In the genomic region with DNA sequence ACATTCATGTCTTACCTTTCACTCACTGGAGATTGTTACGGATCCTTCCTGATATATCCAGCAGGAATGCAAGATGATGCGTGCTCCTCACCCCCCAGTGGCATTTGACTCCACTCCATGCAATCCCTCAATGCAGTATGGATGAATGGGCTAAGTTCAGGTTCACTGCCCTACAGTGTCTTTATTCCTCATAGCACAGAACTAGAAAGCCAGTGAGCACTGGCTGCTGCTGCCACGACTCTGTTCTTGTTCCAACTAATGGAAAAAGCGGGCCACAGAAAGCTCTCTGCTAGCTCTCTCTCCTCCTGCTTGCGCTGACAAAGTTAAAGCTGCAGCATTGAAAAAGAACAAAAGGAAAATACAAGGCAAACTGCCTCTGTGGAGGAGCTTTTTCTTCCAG, we compare ENCODE assay signal across 20 mouse cellular contexts.
A peak's percentile ranks its signal among the peaks of the same experiment; 100 is the strongest.
DNase-seq lines count a peak whose midpoint lies in the region; ATAC-seq lines count a peak whose summit lies in the region.
"Had no signal": no experiment of that assay in that cellular context is flagged by ENCODE, and none has a peak within 500 bp of the region (broad histone marks: within the 10 kb centered on the region; RNA-seq: fewer than 3 reads in every experiment).

No protein-coding gene starts in this region.

- H3K9me3 ChIP-seq in forebrain, embryonic 14.5 days (replicated peaks; ENCODE audit: control insufficient read depth, low read length) = no peaks in the 10 kb centered on the region
- no peaks in the 10 kb centered on the region for H3K9me3 ChIP-seq in forebrain, embryonic 16.5 days (ENCODE audit: control insufficient read depth, low read length)
- no peaks in the 10 kb centered on the region for H3K9me3 ChIP-seq in kidney, embryonic 15.5 days (replicated peaks)
- no peaks in the 10 kb centered on the region for H3K9me3 ChIP-seq in midbrain, embryonic 15.5 days
- H3K9me3 ChIP-seq in midbrain, embryonic 11.5 days (ENCODE audit: control insufficient read depth, low read length) = no peaks in the 10 kb centered on the region
- H3K9me3 ChIP-seq: embryonic facial prominence, embryonic 12.5 days; heart, embryonic 10.5 days had no signal

- H3K4me3 ChIP-seq in forebrain, embryonic 14.5 days (ENCODE audit: low read depth, low read length) = no peak overlapping the region
- no peak overlapping the region for H3K4me3 ChIP-seq in forebrain, embryonic 16.5 days (replicated peaks; ENCODE audit: low read length)
- no peak overlapping the region for H3K4me3 ChIP-seq in kidney, embryonic 15.5 days (replicated peaks)
- no peak overlapping the region for H3K4me3 ChIP-seq in midbrain, embryonic 15.5 days
- no peak overlapping the region for H3K4me3 ChIP-seq in midbrain, embryonic 11.5 days (ENCODE audit: low read depth, low read length)
- H3K4me3 ChIP-seq: embryonic facial prominence, embryonic 12.5 days; heart, embryonic 10.5 days had no signal

- WGBS in forebrain, embryonic 14.5 days = 68% methylated on average over 5 of the region's 5 CpGs
- WGBS in forebrain, embryonic 16.5 days = 46% methylated on average over 5 of the region's 5 CpGs
- 61% methylated on average over 5 of the region's 5 CpGs for WGBS in kidney, embryonic 15.5 days
- WGBS in midbrain, embryonic 15.5 days = 42% methylated on average over 5 of the region's 5 CpGs
- WGBS in midbrain, embryonic 11.5 days = 50% methylated on average over 5 of the region's 5 CpGs

- no peaks in the 10 kb centered on the region for H3K36me3 ChIP-seq in forebrain, embryonic 14.5 days (ENCODE audit: control insufficient read depth, insufficient read depth, low read length)
- H3K36me3 ChIP-seq in forebrain, embryonic 16.5 days (ENCODE audit: control insufficient read depth, insufficient read depth) = no peaks in the 10 kb centered on the region
- H3K36me3 ChIP-seq in kidney, embryonic 15.5 days = no peaks in the 10 kb centered on the region
- no peaks in the 10 kb centered on the region for H3K36me3 ChIP-seq in midbrain, embryonic 15.5 days (replicated peaks)
- no peaks in the 10 kb centered on the region for H3K36me3 ChIP-seq in midbrain, embryonic 11.5 days (ENCODE audit: control insufficient read depth, insufficient read depth, low read length)
- H3K36me3 ChIP-seq: embryonic facial prominence, embryonic 12.5 days; heart, embryonic 10.5 days had no signal

- no peak overlapping the region for H3K9ac ChIP-seq in forebrain, embryonic 14.5 days (ENCODE audit: low read length)
- no peak overlapping the region for H3K9ac ChIP-seq in forebrain, embryonic 16.5 days (replicated peaks; ENCODE audit: low read depth, low read length)
- H3K9ac ChIP-seq in kidney, embryonic 15.5 days = no peak overlapping the region
- H3K9ac ChIP-seq in midbrain, embryonic 15.5 days = no peak overlapping the region
- H3K9ac ChIP-seq in midbrain, embryonic 11.5 days (ENCODE audit: low read length) = no peak overlapping the region
- H3K9ac ChIP-seq: embryonic facial prominence, embryonic 12.5 days; forebrain, postnatal 0 days; hindbrain, embryonic 14.5 days had no signal

- no peak overlapping the region for H3K27ac ChIP-seq in forebrain, embryonic 14.5 days (ENCODE audit: low read depth, low read length)
- no peak overlapping the region for H3K27ac ChIP-seq in forebrain, embryonic 16.5 days (ENCODE audit: low read length)
- no peak overlapping the region for H3K27ac ChIP-seq in kidney, embryonic 15.5 days
- H3K27ac ChIP-seq in midbrain, embryonic 15.5 days = no peak overlapping the region
- no peak overlapping the region for H3K27ac ChIP-seq in midbrain, embryonic 11.5 days (ENCODE audit: low read depth, low read length)
- H3K27ac ChIP-seq: embryonic facial prominence, embryonic 12.5 days; heart, embryonic 10.5 days; hindbrain, embryonic 14.5 days had no signal

- H3K4me2 ChIP-seq in forebrain, embryonic 14.5 days (ENCODE audit: low read length) = no peak overlapping the region
- H3K4me2 ChIP-seq in forebrain, embryonic 16.5 days (ENCODE audit: low read length) = no peak overlapping the region
- no peak overlapping the region for H3K4me2 ChIP-seq in kidney, embryonic 15.5 days
- no peak overlapping the region for H3K4me2 ChIP-seq in midbrain, embryonic 15.5 days
- no peak overlapping the region for H3K4me2 ChIP-seq in midbrain, embryonic 11.5 days
- H3K4me2 ChIP-seq: embryonic facial prominence, embryonic 12.5 days; hindbrain, embryonic 14.5 days had no signal

- ATAC-seq in forebrain, embryonic 14.5 days = no peak
- ATAC-seq in forebrain, embryonic 16.5 days = no peak
- peak; percentile 56; the same call in 1 of the 2 replicates for ATAC-seq in kidney, embryonic 15.5 days (replicated peaks; ENCODE audit: low FRiP score)
- ATAC-seq in midbrain, embryonic 15.5 days (replicated peaks) = 0 out of 2 replicates have a peak, but pooled peaks have one; percentile 60
- no peak for ATAC-seq in midbrain, embryonic 11.5 days (ENCODE audit: low FRiP score)
- ATAC-seq: forebrain, postnatal 0 days; intestine, embryonic 16.5 days had no signal

- DNase-seq in forebrain, embryonic 14.5 days (ENCODE audit: low spot score) = peak; percentile 3
- DNase-seq in kidney, adult 8-10 months = no peak
- DNase-seq in midbrain, embryonic 11.5 days (ENCODE audit: low spot score, missing footprints) = no peak
- no peak for DNase-seq in T-cell, adult 2 months (ENCODE audit: low spot score)
- DNase-seq in embryo, embryonic 11 days = no peak
- DNase-seq: adrenal gland, adult 8-10 months; adrenal gland, postnatal 36 days; cerebellum, adult 11-12 months; cerebellum, adult 9-11 months; forebrain, postnatal 0 days; gastrocnemius, postnatal 36 days; heart, adult 11 months; heart, postnatal 14 days had no signal

- no peaks in the 10 kb centered on the region for H3K4me1 ChIP-seq in forebrain, embryonic 14.5 days (ENCODE audit: control insufficient read depth, insufficient read depth, low read length)
- no peaks in the 10 kb centered on the region for H3K4me1 ChIP-seq in forebrain, embryonic 16.5 days (replicated peaks; ENCODE audit: control insufficient read depth, insufficient read depth, low read length)
- H3K4me1 ChIP-seq in kidney, embryonic 15.5 days = no peaks in the 10 kb centered on the region
- H3K4me1 ChIP-seq in midbrain, embryonic 15.5 days = no peaks in the 10 kb centered on the region
- no peaks in the 10 kb centered on the region for H3K4me1 ChIP-seq in midbrain, embryonic 11.5 days (ENCODE audit: control insufficient read depth, insufficient read depth, low read length)
- H3K4me1 ChIP-seq: embryonic facial prominence, embryonic 12.5 days; heart, embryonic 10.5 days had no signal

- no peaks in the 10 kb centered on the region for H3K27me3 ChIP-seq in forebrain, embryonic 14.5 days (replicated peaks; ENCODE audit: control insufficient read depth, insufficient read depth, low read length)
- H3K27me3 ChIP-seq in forebrain, embryonic 16.5 days (replicated peaks; ENCODE audit: control insufficient read depth, insufficient read depth, low read length) = no peaks in the 10 kb centered on the region; the same call in 1 of the 2 replicates
- peaks cover 36% of the 10 kb centered on the region for H3K27me3 ChIP-seq in kidney, embryonic 15.5 days
- H3K27me3 ChIP-seq in midbrain, embryonic 15.5 days (replicated peaks) = peaks cover 3% of the 10 kb centered on the region; the same call in 1 of the 2 replicates
- peaks cover 13% of the 10 kb centered on the region for H3K27me3 ChIP-seq in midbrain, embryonic 11.5 days (ENCODE audit: control insufficient read depth, insufficient read depth, low read length)

Comparison
In these comparisons a context has a peak if more than half of its experiments do, and no peak if none do; other contexts are left out.
1. ATAC-seq: peak in kidney, embryonic 15.5 days (single experiment) and midbrain, embryonic 15.5 days (single experiment); none in forebrain, embryonic 14.5 days (single experiment), forebrain, embryonic 16.5 days (single experiment) and midbrain, embryonic 11.5 days (single experiment).